Mouse (Mus musculus): ENCODE measurements around the gene Tpmt. TPM values are rescaled to one million over a fixed set of nuclear protein-coding genes. Genes with fewer than 3 reads are reported as not detected.

Tpmt gene
- polyA plus RNA-seq, 1 experiment from 2014 or later, result 39.3 TPM

- no peak overlapping the region for H3K4me2 ChIP-seq
- no peak for DNase-seq (ENCODE audit: low spot score, missing footprints)
- 89% methylated on average over 17 of the region's 17 CpGs for WGBS
- H3K27ac ChIP-seq (ENCODE audit: low read depth, low read length), result no peak overlapping the region
- H3K36me3 ChIP-seq (ENCODE audit: control insufficient read depth, insufficient read depth, low read length), result no peaks in the 10 kb centered on the region; the same call in 1 of the 2 replicates
- H3K9me3 ChIP-seq (ENCODE audit: control insufficient read depth, low read length), result no peaks in the 10 kb centered on the region
- no peak for ATAC-seq (ENCODE audit: low FRiP score)
- no peak overlapping the region for H3K4me3 ChIP-seq (ENCODE audit: low read depth, low read length)
- H3K9ac ChIP-seq (ENCODE audit: low read length), result no peak overlapping the region
- no peaks in the 10 kb centered on the region for H3K27me3 ChIP-seq (ENCODE audit: control insufficient read depth, insufficient read depth, low read length)
- no peaks in the 10 kb centered on the region for H3K4me1 ChIP-seq (ENCODE audit: control insufficient read depth, insufficient read depth, low read length)
These were observed 14.0 kb downstream of the Tpmt start for GRCm38 (mm10) chr13:47030376-47031107.

GRCm38 (mm10) chr13:47020798-47021197 is 23.7 kb downstream of the Tpmt start:
- Histone ChIP-seq H3K4me3 (ENCODE audit: low read depth, low read length) (no peak overlapping the region), H3K27me3 (ENCODE audit: control insufficient read depth, insufficient read depth, low read length) (no peaks in the 10 kb centered on the region; the same call in 1 of the 2 replicates), H3K27ac (ENCODE audit: low read depth, low read length) (no peak overlapping the region), H3K36me3 (ENCODE audit: control insufficient read depth, insufficient read depth, low read length) (no peaks in the 10 kb centered on the region), H3K9me3 (ENCODE audit: control insufficient read depth, low read length) (no peaks in the 10 kb centered on the region), H3K9ac (ENCODE audit: low read length) (no peak overlapping the region), H3K4me1 (ENCODE audit: control insufficient read depth, insufficient read depth, low read length) (no peaks in the 10 kb centered on the region), H3K4me2 (no peak overlapping the region)
- ATAC-seq (ENCODE audit: low FRiP score) (no peak), DNase-seq (ENCODE audit: low spot score, missing footprints) (no peak)
- WGBS, result 80% methylated on average over 7 of the region's 7 CpGs

GRCm38 (mm10) chr13:47019774-47020173 is 24.8 kb downstream of the Tpmt start:
- WGBS, result 85% methylated on average over 7 of the region's 7 CpGs

GRCm38 (mm10) chr13:47017259-47017658 is 27.3 kb downstream of the Tpmt start:
- H3K27ac ChIP-seq (ENCODE audit: low read depth, low read length), result no peak overlapping the region
- no peaks in the 10 kb centered on the region for H3K36me3 ChIP-seq (ENCODE audit: control insufficient read depth, insufficient read depth, low read length)
- DNase-seq (ENCODE audit: low spot score, missing footprints), result no peak
- peaks cover 7% of the 10 kb centered on the region for H3K27me3 ChIP-seq (ENCODE audit: control insufficient read depth, insufficient read depth, low read length)
- peaks cover 5% of the 10 kb centered on the region for H3K4me1 ChIP-seq (ENCODE audit: control insufficient read depth, insufficient read depth, low read length)
- 56% methylated on average over 5 of the region's 5 CpGs for WGBS
- H3K4me3 ChIP-seq (ENCODE audit: low read depth, low read length), result no peak overlapping the region
- ATAC-seq (ENCODE audit: low FRiP score), result no peak
- no peak overlapping the region for H3K9ac ChIP-seq (ENCODE audit: low read length)
- H3K9me3 ChIP-seq (ENCODE audit: control insufficient read depth, low read length), result no peaks in the 10 kb centered on the region; the same call in 1 of the 2 replicates
- no peak overlapping the region for H3K4me2 ChIP-seq

More at GRCm38 (mm10) chr13:47019774-47020173, 24.8 kb downstream of the Tpmt start:
- H3K4me1 ChIP-seq (ENCODE audit: control insufficient read depth, insufficient read depth, low read length), result no peaks in the 10 kb centered on the region
- no peak overlapping the region for H3K4me3 ChIP-seq (ENCODE audit: low read depth, low read length)
- no peaks in the 10 kb centered on the region; the same call in 1 of the 2 replicates for H3K27me3 ChIP-seq (ENCODE audit: control insufficient read depth, insufficient read depth, low read length)
- DNase-seq (ENCODE audit: low spot score, missing footprints) (no peak), ATAC-seq (ENCODE audit: low FRiP score) (no peak)
- no peak overlapping the region for H3K27ac ChIP-seq (ENCODE audit: low read depth, low read length)
- no peaks in the 10 kb centered on the region for H3K36me3 ChIP-seq (ENCODE audit: control insufficient read depth, insufficient read depth, low read length)
- H3K9me3 ChIP-seq (ENCODE audit: control insufficient read depth, low read length), result no peaks in the 10 kb centered on the region
- H3K4me2 ChIP-seq, result no peak overlapping the region
- no peak overlapping the region for H3K9ac ChIP-seq (ENCODE audit: low read length)

GRCm38 (mm10) chr13:47015195-47015501 is 29.4 kb downstream of the Tpmt start:
- Histone ChIP-seq H3K36me3 (ENCODE audit: control insufficient read depth, insufficient read depth, low read length) (no peaks in the 10 kb centered on the region), H3K9ac (ENCODE audit: low read length) (no peak overlapping the region), H3K27me3 (ENCODE audit: control insufficient read depth, insufficient read depth, low read length) (peaks cover 7% of the 10 kb centered on the region), H3K27ac (ENCODE audit: low read depth, low read length) (no peak overlapping the region), H3K4me2 (no peak overlapping the region), H3K4me1 (ENCODE audit: control insufficient read depth, insufficient read depth, low read length) (peaks cover 5% of the 10 kb centered on the region), H3K9me3 (ENCODE audit: control insufficient read depth, low read length) (peaks cover 10% of the 10 kb centered on the region; the same call in 1 of the 2 replicates), H3K4me3 (ENCODE audit: low read depth, low read length) (no peak overlapping the region)
- DNase-seq (ENCODE audit: low spot score, missing footprints) (no peak), ATAC-seq (ENCODE audit: low FRiP score) (no peak)
- 82% methylated on average over 5 of the region's 5 CpGs for WGBS

GRCm38 (mm10) chr13:47014334-47015194 is 30.0 kb downstream of the Tpmt start, which contains the start of gene Nhlrc1:
Gene Nhlrc1, minus strand, starts transcription at chr13:47014850.
- peak within 1 kb of the TSS; percentile 55 for H3K4me3 ChIP-seq (ENCODE audit: low read depth, low read length)
- H3K9ac ChIP-seq (ENCODE audit: low read length), result peak within 1 kb of the TSS; percentile 68
- peaks cover 5% of the 10 kb centered on the region for H3K4me1 ChIP-seq (ENCODE audit: control insufficient read depth, insufficient read depth, low read length)
- peak within 1 kb of the TSS; percentile 94 for H3K4me2 ChIP-seq
- H3K9me3 ChIP-seq (ENCODE audit: control insufficient read depth, low read length), result peaks cover 15% of the 10 kb centered on the region; the same call in 1 of the 2 replicates
- H3K27ac ChIP-seq (ENCODE audit: low read depth, low read length), result no peak within 1 kb of the TSS
- DNase-seq (ENCODE audit: low spot score, missing footprints) (peak; percentile 97), ATAC-seq (ENCODE audit: low FRiP score) (peak; percentile 92)
- 3% methylated on average over 70 of the region's 73 CpGs for WGBS
- peaks cover 7% of the 10 kb centered on the region for H3K27me3 ChIP-seq (ENCODE audit: control insufficient read depth, insufficient read depth, low read length)
- no peaks in the 10 kb centered on the region for H3K36me3 ChIP-seq (ENCODE audit: control insufficient read depth, insufficient read depth, low read length)

GRCm38 (mm10) chr13:47013740-47014139 is 30.8 kb downstream of the Tpmt start:
- H3K9ac ChIP-seq (ENCODE audit: low read length), result no peak overlapping the region
- peaks cover 15% of the 10 kb centered on the region; the same call in 1 of the 2 replicates for H3K9me3 ChIP-seq (ENCODE audit: control insufficient read depth, low read length)
- H3K27me3 ChIP-seq (ENCODE audit: control insufficient read depth, insufficient read depth, low read length), result peaks cover 7% of the 10 kb centered on the region
- no peaks in the 10 kb centered on the region for H3K36me3 ChIP-seq (ENCODE audit: control insufficient read depth, insufficient read depth, low read length)
- H3K27ac ChIP-seq (ENCODE audit: low read depth, low read length), result no peak overlapping the region
- peaks cover 5% of the 10 kb centered on the region for H3K4me1 ChIP-seq (ENCODE audit: control insufficient read depth, insufficient read depth, low read length)
- H3K4me3 ChIP-seq (ENCODE audit: low read depth, low read length), result peak overlapping the region; percentile 55
- no peak for DNase-seq (ENCODE audit: low spot score, missing footprints)
- peak overlapping the region; percentile 94 for H3K4me2 ChIP-seq
- no peak; the same call in 1 of the 2 replicates for ATAC-seq (ENCODE audit: low FRiP score)
- WGBS, result 61% methylated on average over 10 of the region's 10 CpGs

- Histone ChIP-seq H3K4me1 (ENCODE audit: control insufficient read depth, insufficient read depth, low read length) (no peaks in the 10 kb centered on the region), H3K4me3 (ENCODE audit: low read depth, low read length) (no peak overlapping the region), H3K27me3 (ENCODE audit: control insufficient read depth, insufficient read depth, low read length) (no peaks in the 10 kb centered on the region), H3K4me2 (no peak overlapping the region), H3K36me3 (ENCODE audit: control insufficient read depth, insufficient read depth, low read length) (no peaks in the 10 kb centered on the region), H3K27ac (ENCODE audit: low read depth, low read length) (no peak overlapping the region), H3K9me3 (ENCODE audit: control insufficient read depth, low read length) (no peaks in the 10 kb centered on the region), H3K9ac (ENCODE audit: low read length) (no peak overlapping the region)
- no peak for ATAC-seq (ENCODE audit: low FRiP score)
- no peak for DNase-seq (ENCODE audit: low spot score, missing footprints)
- 89% methylated on average over 4 of the region's 4 CpGs for WGBS
These were observed 42.9 kb downstream of the Tpmt start for GRCm38 (mm10) chr13:47001590-47001989.

GRCm38 (mm10) chr13:46999498-46999897 is 45.0 kb downstream of the Tpmt start:
- no peak overlapping the region for H3K27ac ChIP-seq (ENCODE audit: low read depth, low read length)

More at GRCm38 (mm10) chr13:46999498-46999897, 45.0 kb downstream of the Tpmt start:
- WGBS, result 74% methylated on average over 5 of the region's 5 CpGs
- no peaks in the 10 kb centered on the region for H3K36me3 ChIP-seq (ENCODE audit: control insufficient read depth, insufficient read depth, low read length)
- H3K4me1 ChIP-seq (ENCODE audit: control insufficient read depth, insufficient read depth, low read length), result no peaks in the 10 kb centered on the region
- no peak for DNase-seq (ENCODE audit: low spot score, missing footprints)
- no peaks in the 10 kb centered on the region for H3K27me3 ChIP-seq (ENCODE audit: control insufficient read depth, insufficient read depth, low read length)
- no peak overlapping the region for H3K9ac ChIP-seq (ENCODE audit: low read length)
- no peaks in the 10 kb centered on the region for H3K9me3 ChIP-seq (ENCODE audit: control insufficient read depth, low read length)
- H3K4me3 ChIP-seq (ENCODE audit: low read depth, low read length), result no peak overlapping the region
- H3K4me2 ChIP-seq, result no peak overlapping the region
- ATAC-seq (ENCODE audit: low FRiP score), result no peak

All from midbrain, embryonic 11.5 days (tissue).